Mouse (Mus musculus) yolk sac, embryonic 10.5 days (tissue): ENCODE measurements around the gene Tax1bp3.

ENCODE experiments used
- DNase-seq: peaks from one replicate; pipeline ENCODE4 v3.0.0-alpha.2; 2017; ENCODE audit warnings: low spot score

The Tax1bp3 gene

GRCm38 (mm10) chr11:73230081-73230480, 53.2 kb downstream of the Tax1bp3 start:
- DNase-seq = no peak

GRCm38 (mm10) chr11:73232513-73232912, 55.6 kb downstream of the Tax1bp3 start:
- DNase-seq = no peak
